ENCODE assay signal across 14 mouse cellular contexts in genomic region chr6:6467526-6467925, GRCm38 (mm10).
"Had no signal": no experiment of that assay in that cellular context is flagged by ENCODE, and none has a peak within 500 bp of the region (broad histone marks: within the 10 kb centered on the region; RNA-seq: fewer than 3 reads in every experiment).

No protein-coding gene starts in this region.

- H3K4me3 ChIP-seq: left cerebral cortex, adult 2 months; limb, embryonic 15.5 days; liver, embryonic 12.5 days; midbrain, embryonic 10.5 days; myocyte; neural tube, embryonic 15.5 days had no signal

- ATAC-seq: liver, embryonic 12.5 days had no signal

- H3K4me2 ChIP-seq: limb, embryonic 15.5 days; liver, embryonic 12.5 days; lung, embryonic 14.5 days; neural tube, embryonic 15.5 days had no signal

- H3K36me3 ChIP-seq: limb, embryonic 15.5 days; liver, embryonic 12.5 days; midbrain, embryonic 10.5 days; neural tube, embryonic 15.5 days had no signal

- DNase-seq: kidney, postnatal 14 days; lung, embryonic 14.5 days; lung, postnatal 10 days; lung, postnatal 4 days; midbrain, embryonic 14.5 days; right cerebral cortex, adult 18-20 months; right cerebral cortex, postnatal 25 days; thymus, postnatal 4 days had no signal

- H3K27ac ChIP-seq: left cerebral cortex, adult 2 months; limb, embryonic 15.5 days; liver, embryonic 12.5 days; midbrain, embryonic 10.5 days; neural tube, embryonic 15.5 days had no signal

- H3K9me3 ChIP-seq: limb, embryonic 15.5 days; liver, embryonic 12.5 days; midbrain, embryonic 10.5 days; neural tube, embryonic 15.5 days had no signal

- H3K9ac ChIP-seq: limb, embryonic 15.5 days; liver, embryonic 12.5 days; lung, embryonic 14.5 days; neural tube, embryonic 15.5 days had no signal

- H3K27me3 ChIP-seq: limb, embryonic 15.5 days; liver, embryonic 12.5 days; neural tube, embryonic 15.5 days had no signal

- H3K4me1 ChIP-seq: liver, embryonic 12.5 days had no signal
